Comparison of ENCODE assay signal across 13 mouse cellular contexts in genomic region chr2:115605829-115606336, GRCm38 (mm10). TPM values are rescaled to one million over a fixed set of nuclear protein-coding genes. Genes with fewer than 3 reads are reported as not detected.
DNase-seq lines count a peak whose midpoint lies in the region; ATAC-seq and TF ChIP-seq lines count a peak whose summit lies in the region.
"Had no signal": no experiment of that assay in that cellular context is flagged by ENCODE, and none has a peak within 500 bp of the region (broad histone marks: within the 10 kb centered on the region; RNA-seq: fewer than 3 reads in every experiment).

No protein-coding gene starts in this region.

- no peaks in the 10 kb centered on the region for H3K27me3 ChIP-seq in embryonic facial prominence, embryonic 14.5 days (replicated peaks; ENCODE audit: control insufficient read depth, insufficient read depth, low read length)
- H3K27me3 ChIP-seq in embryonic facial prominence, embryonic 10.5 days (replicated peaks; ENCODE audit: low read depth, poor library complexity, severe bottlenecking), result no peaks in the 10 kb centered on the region
- H3K27me3 ChIP-seq in liver, embryonic 11.5 days (replicated peaks; ENCODE audit: control insufficient read depth, insufficient read depth, low read length), result no peaks in the 10 kb centered on the region
- H3K27me3 ChIP-seq in liver, postnatal 0 days (ENCODE audit: insufficient read depth, low read length), result no peaks in the 10 kb centered on the region
- H3K27me3 ChIP-seq in liver, embryonic 14.5 days (ENCODE audit: control insufficient read depth, insufficient read depth, low read length), result no peaks in the 10 kb centered on the region
- H3K27me3 ChIP-seq: forebrain, embryonic 13.5 days; hindbrain, embryonic 15.5 days; kidney, embryonic 15.5 days had no signal

- DNase-seq in embryonic facial prominence, embryonic 14.5 days (ENCODE audit: low spot score), result peak; percentile 55
- DNase-seq in embryonic facial prominence, embryonic 10.5 days (ENCODE audit: low spot score), result no peak
- no peak for DNase-seq in liver, embryonic 11.5 days (ENCODE audit: low spot score)
- no peak for DNase-seq in liver, postnatal 0 days
- peak; percentile 11 for DNase-seq in adrenal gland, postnatal 25 days
- DNase-seq in liver, embryonic 14.5 days (ENCODE audit: low read depth in 3 of 3, low spot score in 3 of 3), result peak in 2 of 3 experiments; percentile 18 to 19
- DNase-seq in frontal cortex, postnatal 14 days (ENCODE audit: low spot score in 2 of 2), result no peak
- DNase-seq: cerebellum, postnatal 25 days; lung, postnatal 10 days had no signal

- no peak; the same call in 1 of the 2 replicates for TF ChIP-seq EP300 in liver, postnatal 0 days (IDR thresholded peaks at IDR 0.05; ENCODE audit: low read depth)
- peak; percentile 17; the same call in 1 of the 2 replicates for TF ChIP-seq EP300 in liver, embryonic 14.5 days (IDR thresholded peaks at IDR 0.05; ENCODE audit: low read depth)

- WGBS in embryonic facial prominence, embryonic 14.5 days, result 62% methylated on average over 1 of the region's 1 CpGs
- 44% methylated on average over 1 of the region's 1 CpGs for WGBS in embryonic facial prominence, embryonic 10.5 days
- 57% methylated on average over 1 of the region's 1 CpGs for WGBS in liver, embryonic 11.5 days
- 73% methylated on average over 1 of the region's 1 CpGs for WGBS in liver, postnatal 0 days (ENCODE audit: insufficient replicate concordance)
- 62% methylated on average over 1 of the region's 1 CpGs for WGBS in liver, embryonic 14.5 days (ENCODE audit: insufficient replicate concordance)

- H3K9ac ChIP-seq in embryonic facial prominence, embryonic 14.5 days (ENCODE audit: low read depth, low read length), result no peak overlapping the region
- H3K9ac ChIP-seq in liver, embryonic 11.5 days (ENCODE audit: low read depth, low read length), result no peak overlapping the region
- H3K9ac ChIP-seq in liver, postnatal 0 days (replicated peaks), result no peak overlapping the region
- no peak overlapping the region for H3K9ac ChIP-seq in liver, embryonic 14.5 days (replicated peaks)
- H3K9ac ChIP-seq: forebrain, embryonic 13.5 days; hindbrain, embryonic 15.5 days; kidney, embryonic 15.5 days had no signal

- peak; percentile 62 for ATAC-seq in embryonic facial prominence, embryonic 14.5 days (ENCODE audit: low read depth)
- peak; percentile 47; the same call in 1 of the 2 replicates for ATAC-seq in liver, embryonic 11.5 days (replicated peaks; ENCODE audit: low FRiP score)
- ATAC-seq in liver, postnatal 0 days, result no peak
- ATAC-seq in liver, embryonic 14.5 days (ENCODE audit: insufficient read depth), result peak; percentile 60
- no peak for ATAC-seq in CD4-positive, CD25-positive, alpha-beta regulatory T cell, adult 4 months
- ATAC-seq: forebrain, embryonic 13.5 days had no signal

- H3K36me3 ChIP-seq in embryonic facial prominence, embryonic 14.5 days (ENCODE audit: control insufficient read depth, insufficient read depth, low read length), result no peaks in the 10 kb centered on the region
- no peaks in the 10 kb centered on the region for H3K36me3 ChIP-seq in embryonic facial prominence, embryonic 10.5 days (replicated peaks)
- no peaks in the 10 kb centered on the region for H3K36me3 ChIP-seq in liver, embryonic 11.5 days (ENCODE audit: control insufficient read depth, insufficient read depth, low read length)
- no peaks in the 10 kb centered on the region for H3K36me3 ChIP-seq in liver, postnatal 0 days (replicated peaks; ENCODE audit: insufficient read depth, low read length)
- H3K36me3 ChIP-seq in liver, embryonic 14.5 days (replicated peaks; ENCODE audit: control insufficient read depth, insufficient read depth, low read depth), result no peaks in the 10 kb centered on the region
- H3K36me3 ChIP-seq: hindbrain, embryonic 15.5 days; kidney, embryonic 15.5 days had no signal

- peaks cover 5% of the 10 kb centered on the region; the same call in 1 of the 2 replicates for H3K4me1 ChIP-seq in embryonic facial prominence, embryonic 14.5 days (ENCODE audit: control insufficient read depth, insufficient read depth, low read length)
- H3K4me1 ChIP-seq in embryonic facial prominence, embryonic 10.5 days, result peaks cover 15% of the 10 kb centered on the region
- peaks cover 8% of the 10 kb centered on the region; the same call in 1 of the 2 replicates for H3K4me1 ChIP-seq in liver, embryonic 11.5 days (replicated peaks; ENCODE audit: control insufficient read depth, insufficient read depth, low read length)
- no peaks in the 10 kb centered on the region; the same call in 1 of the 2 replicates for H3K4me1 ChIP-seq in liver, postnatal 0 days (ENCODE audit: insufficient read depth)
- peaks cover 5 to 12% of the 10 kb centered on the region in 2 experiments; a peak in 2 of 4 replicates for H3K4me1 ChIP-seq in liver, embryonic 14.5 days (replicated peaks; ENCODE audit: control insufficient read depth in 2 of 2, insufficient read depth in 2 of 2, low read length in 1 of 2)
- H3K4me1 ChIP-seq: kidney, embryonic 15.5 days had no signal

- H3K9me3 ChIP-seq in embryonic facial prominence, embryonic 14.5 days (ENCODE audit: control insufficient read depth, low read length), result no peaks in the 10 kb centered on the region
- H3K9me3 ChIP-seq in embryonic facial prominence, embryonic 10.5 days, result no peaks in the 10 kb centered on the region
- no peaks in the 10 kb centered on the region for H3K9me3 ChIP-seq in liver, embryonic 11.5 days (ENCODE audit: control insufficient read depth, low read length)
- H3K9me3 ChIP-seq in liver, postnatal 0 days (ENCODE audit: low read length), result no peaks in the 10 kb centered on the region
- H3K9me3 ChIP-seq in liver, embryonic 14.5 days (ENCODE audit: control insufficient read depth, low read length), result no peaks in the 10 kb centered on the region
- H3K9me3 ChIP-seq: forebrain, embryonic 13.5 days; hindbrain, embryonic 15.5 days; kidney, embryonic 15.5 days had no signal

- H3K4me2 ChIP-seq in embryonic facial prominence, embryonic 14.5 days (ENCODE audit: low read depth, low read length), result no peak overlapping the region
- no peak overlapping the region for H3K4me2 ChIP-seq in liver, embryonic 11.5 days
- no peak overlapping the region for H3K4me2 ChIP-seq in liver, postnatal 0 days (ENCODE audit: low read depth, low read length)
- H3K4me2 ChIP-seq in liver, embryonic 14.5 days (ENCODE audit: low read depth), result 0 out of 2 replicates have a peak overlapping the region, but pooled peaks have one; percentile 3
- H3K4me2 ChIP-seq: forebrain, embryonic 13.5 days; hindbrain, embryonic 15.5 days; kidney, embryonic 15.5 days had no signal

- TF ChIP-seq CTCF in liver, postnatal 0 days (IDR thresholded peaks at IDR 0.05; ENCODE audit: low read depth), result no peak
- TF ChIP-seq CTCF in liver, embryonic 14.5 days (IDR thresholded peaks at IDR 0.05; ENCODE audit: low read depth), result no peak

- no peak overlapping the region for H3K4me3 ChIP-seq in embryonic facial prominence, embryonic 14.5 days (ENCODE audit: low read depth, low read length)
- H3K4me3 ChIP-seq in embryonic facial prominence, embryonic 10.5 days, result no peak overlapping the region
- H3K4me3 ChIP-seq in liver, embryonic 11.5 days (ENCODE audit: low read depth, low read length), result no peak overlapping the region
- H3K4me3 ChIP-seq in liver, postnatal 0 days (ENCODE audit: low read depth, low read length), result no peak overlapping the region
- no peak overlapping the region for H3K4me3 ChIP-seq in liver, embryonic 14.5 days (ENCODE audit: insufficient read depth in 1 of 2, low read depth in 2 of 2, low read length in 2 of 2)
- H3K4me3 ChIP-seq: forebrain, embryonic 13.5 days; hindbrain, embryonic 15.5 days; kidney, embryonic 15.5 days had no signal

- H3K27ac ChIP-seq in embryonic facial prominence, embryonic 14.5 days (replicated peaks; ENCODE audit: low read depth, low read length), result no peak overlapping the region
- no peak overlapping the region for H3K27ac ChIP-seq in embryonic facial prominence, embryonic 10.5 days (replicated peaks)
- H3K27ac ChIP-seq in liver, embryonic 11.5 days (ENCODE audit: low read depth, low read length), result no peak overlapping the region
- H3K27ac ChIP-seq in liver, postnatal 0 days (ENCODE audit: low read depth), result no peak overlapping the region
- H3K27ac ChIP-seq in liver, embryonic 14.5 days, result no peak overlapping the region
- H3K27ac ChIP-seq: forebrain, embryonic 13.5 days; hindbrain, embryonic 15.5 days; kidney, embryonic 15.5 days had no signal

RNA-seq across cellular contexts. Expression of gene BC052040, which starts 24.4 kb away (rescaled TPM):
- polyA plus RNA-seq in embryonic facial prominence, embryonic 14.5 days (2014; fragmentation: Nextera tagmentation; extraction: Ambion mirVana), result 9.8 and 10.6 TPM in 2 replicates
- polyA plus RNA-seq in embryonic facial prominence, embryonic 10.5 days (2016; fragmentation: Nextera tagmentation; extraction: Ambion mirVana), result 20.8 and 22.8 TPM in 2 replicates
- polyA plus RNA-seq in liver, embryonic 11.5 days (2014; fragmentation: Nextera tagmentation; extraction: Ambion mirVana), result 13.8 and 13.9 TPM in 2 replicates
- 4.1 and 4.4 TPM in 2 replicates for polyA plus RNA-seq in liver, postnatal 0 days (2015; fragmentation: Nextera tagmentation; extraction: Ambion mirVana)
- total RNA-seq in adrenal gland, postnatal 25 days (2021), result 4.2 and 5.8 TPM in 2 replicates
- 5.0 TPM in 2 replicates for polyA plus RNA-seq in liver, embryonic 14.5 days (2012; rRNA removed)
- polyA plus RNA-seq in liver, embryonic 14.5 days (2014; fragmentation: Nextera tagmentation; extraction: Ambion mirVana), result 7.9 and 9.9 TPM in 2 replicates
- polyA plus RNA-seq in CD4-positive, CD25-positive, alpha-beta regulatory T cell, adult 4 months (2017; shearing (Covaris generic)), result 10 to 100 TPM; 12.9 to 13.4 TPM

Comparison
In these comparisons a context has a peak if more than half of its experiments do, and no peak if none do; other contexts are left out.
1. ATAC-seq: peak in embryonic facial prominence, embryonic 14.5 days (single experiment), liver, embryonic 11.5 days (single experiment) and liver, embryonic 14.5 days (single experiment); none in liver, postnatal 0 days (single experiment) and CD4-positive, CD25-positive, alpha-beta regulatory T cell, adult 4 months (single experiment).
2. DNase-seq: peak in embryonic facial prominence, embryonic 14.5 days (single experiment), adrenal gland, postnatal 25 days (single experiment) and liver, embryonic 14.5 days (2 of 3); none in embryonic facial prominence, embryonic 10.5 days (single experiment), liver, embryonic 11.5 days (single experiment), liver, postnatal 0 days (single experiment) and frontal cortex, postnatal 14 days (0 of 2).